Mouse (Mus musculus): ENCODE results near the gene Tgfbr3l.

GRCm38 (mm10) chr8:4219617-4220016 is 28.4 kb upstream of the Tgfbr3l start:
- TF ChIP-seq EP300 (optimal IDR thresholded peaks at IDR 0.05), result no peak
- no peak for TF ChIP-seq CTCF (IDR thresholded peaks at IDR 0.05; ENCODE audit: low read depth)

Measured in stomach, postnatal 0 days (tissue).